In the genomic region with DNA sequence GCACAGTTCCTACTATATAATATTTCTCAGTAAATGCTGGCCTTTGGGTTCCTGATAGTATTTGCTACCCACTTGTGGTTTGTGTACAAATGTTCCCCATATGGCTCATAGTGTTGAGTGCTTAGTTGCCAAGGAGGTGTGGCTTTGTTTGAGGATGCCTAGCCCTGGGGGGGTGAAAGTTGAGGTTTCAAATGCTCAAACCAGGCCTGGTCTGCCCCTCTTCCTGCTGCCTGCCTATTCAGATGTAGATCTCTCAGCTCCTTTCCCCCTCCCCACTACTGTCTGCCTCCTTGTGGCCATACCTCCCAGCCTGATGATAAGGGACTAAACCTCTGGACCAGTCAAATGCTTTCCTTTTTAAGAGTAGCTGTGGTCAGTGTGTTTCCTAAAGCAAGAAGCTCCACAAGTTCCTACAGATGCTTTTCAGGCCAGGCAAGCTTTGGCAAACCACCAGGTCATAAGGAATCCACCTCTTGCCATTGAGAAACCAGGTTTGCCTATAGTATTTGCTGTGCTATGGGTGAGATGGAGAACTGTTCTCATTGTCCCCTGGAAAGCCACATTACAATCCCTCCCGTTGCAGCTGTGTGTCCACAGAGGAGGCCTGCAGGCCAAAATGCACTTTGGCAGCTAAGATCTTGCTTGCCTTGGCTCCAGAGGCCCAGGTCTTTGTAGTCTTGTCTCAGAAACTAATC, we compare ENCODE assay signal across 17 mouse cellular contexts.
A peak's percentile ranks its signal among the peaks of the same experiment; 100 is the strongest.
DNase-seq lines count a peak whose midpoint lies in the region; ATAC-seq and TF ChIP-seq lines count a peak whose summit lies in the region.
"Had no signal": no experiment of that assay in that cellular context is flagged by ENCODE, and none has a peak within 500 bp of the region (broad histone marks: within the 10 kb centered on the region; RNA-seq: fewer than 3 reads in every experiment).

No protein-coding gene starts in this region.

- no peak overlapping the region for H3K27ac ChIP-seq in kidney, postnatal 0 days
- peak overlapping the region; percentile 33; the same call in 1 of the 2 replicates for H3K27ac ChIP-seq in embryonic facial prominence, embryonic 13.5 days
- peak overlapping the region; percentile 26; the same call in 1 of the 2 replicates for H3K27ac ChIP-seq in small intestine, adult 2 months (ENCODE audit: insufficient read depth, low read depth, low read length)
- H3K27ac ChIP-seq: hindbrain, postnatal 0 days; liver, embryonic 15.5 days had no signal

- no peak overlapping the region for H3K4me2 ChIP-seq in kidney, postnatal 0 days (ENCODE audit: low read length)
- no peak overlapping the region for H3K4me2 ChIP-seq in embryonic facial prominence, embryonic 13.5 days
- H3K4me2 ChIP-seq: heart, embryonic 12.5 days; liver, embryonic 15.5 days had no signal

- DNase-seq in kidney, postnatal 0 days (ENCODE audit: low spot score), result no peak
- DNase-seq in kidney, adult 18-20 months, result no peak
- no peak for DNase-seq in embryo, embryonic 9.5 days (ENCODE audit: extremely low spot score)
- DNase-seq: cerebellum, adult 18-20 months; gastrocnemius, postnatal 25 days; heart, postnatal 4 days; kidney, adult 9 months; left cerebral cortex, postnatal 4 days; retina, postnatal 1 day; thymus, postnatal 14 days had no signal

- TF ChIP-seq POLR2A in small intestine, adult 2 months (IDR thresholded peaks at IDR 0.05; ENCODE audit: low read depth, low read length), result no peak

- WGBS in kidney, postnatal 0 days, result 28% methylated on average over 1 of the region's 1 CpGs
- 41% methylated on average over 1 of the region's 1 CpGs for WGBS in embryonic facial prominence, embryonic 13.5 days
- 55% methylated on average over 1 of the region's 1 CpGs for WGBS in small intestine, adult 2 months

- H3K9ac ChIP-seq in kidney, postnatal 0 days (ENCODE audit: low read depth, low read length), result no peak overlapping the region
- no peak overlapping the region for H3K9ac ChIP-seq in embryonic facial prominence, embryonic 13.5 days
- H3K9ac ChIP-seq: heart, embryonic 12.5 days; liver, embryonic 15.5 days had no signal

- no peak for ATAC-seq in kidney, postnatal 0 days (replicated peaks; ENCODE audit: low FRiP score, low read depth)
- no peak for ATAC-seq in embryonic facial prominence, embryonic 13.5 days (ENCODE audit: insufficient number of reproducible peaks, insufficient read depth, low FRiP score, low TSS enrichment, low read depth)
- no peak for ATAC-seq in CD4-positive, CD25-positive, alpha-beta regulatory T cell, adult 4 months
- ATAC-seq: hindbrain, postnatal 0 days had no signal

- no peaks in the 10 kb centered on the region for H3K4me1 ChIP-seq in kidney, postnatal 0 days (replicated peaks; ENCODE audit: insufficient read depth, low read length)
- H3K4me1 ChIP-seq in E14TG2a.4 (replicated peaks; ENCODE audit: low read depth, low read length), result peaks cover 67% of the 10 kb centered on the region
- peaks cover 22% of the 10 kb centered on the region for H3K4me1 ChIP-seq in embryonic facial prominence, embryonic 13.5 days
- peaks cover 15% of the 10 kb centered on the region for H3K4me1 ChIP-seq in small intestine, adult 2 months (ENCODE audit: control insufficient read depth, insufficient read depth, insufficient read length, low read length)

- H3K27me3 ChIP-seq in kidney, postnatal 0 days (ENCODE audit: insufficient read depth, low read length), result no peaks in the 10 kb centered on the region
- H3K27me3 ChIP-seq in E14TG2a.4 (ENCODE audit: insufficient read depth, low read length), result no peaks in the 10 kb centered on the region
- no peaks in the 10 kb centered on the region for H3K27me3 ChIP-seq in embryonic facial prominence, embryonic 13.5 days
- H3K27me3 ChIP-seq in small intestine, adult 2 months (ENCODE audit: control insufficient read depth, insufficient read depth, low read length), result no peaks in the 10 kb centered on the region
- H3K27me3 ChIP-seq: heart, embryonic 12.5 days; liver, embryonic 15.5 days had no signal

- H3K36me3 ChIP-seq in kidney, postnatal 0 days (ENCODE audit: insufficient read depth, low read length), result no peaks in the 10 kb centered on the region
- peaks cover 9% of the 10 kb centered on the region; the same call in 1 of the 2 replicates for H3K36me3 ChIP-seq in E14TG2a.4 (ENCODE audit: insufficient read depth, low read length)
- no peaks in the 10 kb centered on the region for H3K36me3 ChIP-seq in embryonic facial prominence, embryonic 13.5 days
- no peaks in the 10 kb centered on the region for H3K36me3 ChIP-seq in small intestine, adult 2 months (ENCODE audit: control insufficient read depth, insufficient read depth, low read length)
- H3K36me3 ChIP-seq: liver, embryonic 15.5 days had no signal

- no peaks in the 10 kb centered on the region for H3K9me3 ChIP-seq in kidney, postnatal 0 days (replicated peaks; ENCODE audit: low read length)
- no peaks in the 10 kb centered on the region for H3K9me3 ChIP-seq in E14TG2a.4 (ENCODE audit: low read length)
- no peaks in the 10 kb centered on the region for H3K9me3 ChIP-seq in embryonic facial prominence, embryonic 13.5 days
- H3K9me3 ChIP-seq: heart, embryonic 12.5 days; liver, embryonic 15.5 days had no signal

- no peak overlapping the region for H3K4me3 ChIP-seq in kidney, postnatal 0 days (replicated peaks; ENCODE audit: low read depth, low read length)
- H3K4me3 ChIP-seq in E14TG2a.4 (replicated peaks; ENCODE audit: low read length), result no peak overlapping the region
- no peak overlapping the region for H3K4me3 ChIP-seq in embryonic facial prominence, embryonic 13.5 days
- no peak overlapping the region for H3K4me3 ChIP-seq in small intestine, adult 2 months (ENCODE audit: low read depth, low read length)
- H3K4me3 ChIP-seq: heart, embryonic 12.5 days; liver, embryonic 15.5 days had no signal

- 0 out of 2 replicates have a peak, but pooled peaks have one; percentile 5 for TF ChIP-seq CTCF in kidney, postnatal 0 days (IDR thresholded peaks at IDR 0.05; ENCODE audit: low read depth)
- peak; percentile 21; the same call in 1 of the 2 replicates for TF ChIP-seq CTCF in E14TG2a.4 (conservative IDR thresholded peaks at IDR 0.05; ENCODE audit: low read length)
- TF ChIP-seq CTCF in small intestine, adult 2 months (IDR thresholded peaks at IDR 0.05; ENCODE audit: extremely low read depth, insufficient read length, insufficient replicate concordance, low read depth, low read length), result no peak
